Mouse (Mus musculus) thymus, adult 2 months (tissue): ENCODE measurements around the gene Sfxn3. TPM values are rescaled to one million over a fixed set of nuclear protein-coding genes. Genes with fewer than 3 reads are reported as not detected.

Source experiments
- DNase-seq: peaks from one replicate; pipeline ENCODE4 v3.0.0; 2021
- H3K27ac ChIP-seq: fragments of 200-500 bp; 2 replicates; pipeline ENCODE4 v1.5.1; 2012; ENCODE audit warnings: low read length, control low read depth; ENCODE audit not compliant: control insufficient read depth, insufficient read depth
- H3K27me3 ChIP-seq: fragments of 200-500 bp; 2 replicates; pipeline ENCODE4 v1.6.1; 2012; ENCODE audit warnings: mild to moderate bottlenecking, low read length, moderate library complexity, mixed read lengths; ENCODE audit not compliant: control insufficient read depth, insufficient read depth
- H3K36me3 ChIP-seq: fragments of 200-500 bp; 2 replicates; pipeline ENCODE4 v1.6.1; 2012; ENCODE audit warnings: mild to moderate bottlenecking, low read length, moderate library complexity; ENCODE audit not compliant: control insufficient read depth, insufficient read depth
- H3K4me1 ChIP-seq: fragments of 200-500 bp; replicated peaks from 2 replicates; pipeline ENCODE4 v1.6.1; 2012; ENCODE audit warnings: low read length; ENCODE audit not compliant: control insufficient read depth, insufficient read depth
- H3K4me3 ChIP-seq: fragments of 200-500 bp; 2 replicates; pipeline ENCODE4 v1.5.1; 2012; ENCODE audit warnings: mild to moderate bottlenecking, low read length, control low read depth, moderate library complexity; ENCODE audit not compliant: control insufficient read depth, insufficient read depth
- CTCF ChIP-seq: fragments of 200-500 bp; IDR thresholded peaks from 2 replicates; pipeline ENCODE4 v1.5.1; 2012; ENCODE audit warnings: mild to moderate bottlenecking, control low read depth, low read length, moderate library complexity, borderline replicate concordance; ENCODE audit not compliant: control insufficient read depth, poor library complexity, insufficient read depth; ENCODE audit errors: extremely low read depth
- POLR2A ChIP-seq: fragments of 200-500 bp; IDR thresholded peaks from 2 replicates; pipeline ENCODE4 v1.6.1; 2012; ENCODE audit warnings: mild to moderate bottlenecking, low read length, control low read depth, moderate library complexity; ENCODE audit not compliant: control insufficient read depth, poor library complexity, insufficient read depth; ENCODE audit errors: extremely low read depth
- WGBS: fragments of 180-500 bp; shearing (Covaris S2); methylation state at CpG from one replicate; pipeline ENCODE4 v1.1.7; 2018; 5-methylcytosine and 5-hydroxymethylcytosine counted together
- polyA plus RNA-seq: library from polyadenylated mRNA; depleted of rRNA; stranded (reverse); fragments of >200 nt; gene quantifications from 2 replicates; pipeline ENCODE4 v1.2.3, GENCODE M21; 2012

The Sfxn3 gene
- polyA plus RNA-seq, 1 experiment: 61.1 TPM

DNA sequence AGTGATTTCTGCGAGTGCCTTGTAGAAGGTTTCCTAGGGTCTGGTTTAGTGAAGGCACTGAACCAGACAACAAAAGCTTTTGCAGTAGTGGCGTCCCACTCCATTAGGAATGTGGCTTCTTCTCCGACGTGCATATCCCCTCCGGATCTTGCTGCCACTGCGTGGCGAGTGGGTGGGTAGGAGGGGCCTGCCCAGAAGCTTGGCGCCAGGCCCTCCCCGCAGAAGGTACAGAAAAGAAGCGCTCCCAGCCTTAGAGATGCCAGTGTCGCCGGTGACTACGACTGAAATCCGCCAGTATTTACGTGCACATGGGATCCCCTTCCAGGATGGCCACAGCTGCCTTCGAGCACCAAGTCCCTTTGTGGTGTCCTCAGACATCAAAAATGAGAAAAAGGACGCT is 40.3 kb upstream of the Sfxn3 start:
- no peak for DNase-seq
- H3K4me1 ChIP-seq: peaks cover 14% of the 10 kb centered on the region
- H3K36me3 ChIP-seq: no peaks in the 10 kb centered on the region
- WGBS: 23% methylated on average over 17 of the region's 17 CpGs
- no peak for TF ChIP-seq POLR2A
- TF ChIP-seq CTCF: no peak
- H3K4me3 ChIP-seq: peak overlapping the region; percentile 23
- no peaks in the 10 kb centered on the region for H3K27me3 ChIP-seq
- H3K27ac ChIP-seq: no peak overlapping the region

DNA sequence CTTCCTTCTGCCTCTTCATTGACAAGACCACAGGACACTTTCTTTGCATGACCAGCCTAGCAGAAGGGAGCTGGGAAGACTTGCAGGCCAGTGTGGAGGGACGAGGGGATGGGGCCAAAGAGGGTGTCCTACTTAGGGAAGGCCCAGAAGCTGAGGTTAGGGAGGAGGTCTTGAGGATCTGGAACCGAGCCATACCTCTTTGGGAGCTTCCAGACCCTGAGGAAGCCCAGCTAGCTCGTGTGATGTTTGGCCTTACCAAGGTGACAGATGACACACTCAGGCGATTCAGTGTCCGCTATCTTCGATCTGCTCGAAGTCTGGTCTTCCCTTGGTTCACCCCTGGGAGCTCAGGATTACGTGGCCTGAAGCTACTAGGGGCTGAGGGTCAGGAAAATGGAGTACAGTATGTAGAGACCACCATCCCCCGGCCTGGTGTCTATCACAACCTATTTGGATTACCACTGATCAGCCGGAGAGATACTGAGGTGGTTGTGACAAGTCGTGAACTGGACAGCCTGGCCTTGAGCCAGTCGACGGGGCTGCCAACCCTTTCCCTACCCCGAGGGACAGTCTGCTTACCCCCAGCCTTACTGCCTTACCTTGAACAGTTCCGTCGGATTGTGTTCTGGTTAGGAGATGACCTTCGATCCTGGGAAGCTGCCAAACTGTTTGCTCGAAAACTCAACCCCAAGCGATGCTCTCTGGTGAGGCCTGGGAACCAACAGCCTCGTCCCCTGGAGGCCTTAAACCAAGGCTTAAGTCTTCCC is 39.7 kb upstream of the Sfxn3 start:
- DNase-seq: no peak
- H3K4me3 ChIP-seq: no peak overlapping the region
- TF ChIP-seq CTCF (no peak), POLR2A (no peak)
- peaks cover 14% of the 10 kb centered on the region for H3K4me1 ChIP-seq
- WGBS: 90% methylated on average over 20 of the region's 20 CpGs
- no peak overlapping the region for H3K27ac ChIP-seq
- no peaks in the 10 kb centered on the region for H3K27me3 ChIP-seq
- H3K36me3 ChIP-seq: no peaks in the 10 kb centered on the region

DNA sequence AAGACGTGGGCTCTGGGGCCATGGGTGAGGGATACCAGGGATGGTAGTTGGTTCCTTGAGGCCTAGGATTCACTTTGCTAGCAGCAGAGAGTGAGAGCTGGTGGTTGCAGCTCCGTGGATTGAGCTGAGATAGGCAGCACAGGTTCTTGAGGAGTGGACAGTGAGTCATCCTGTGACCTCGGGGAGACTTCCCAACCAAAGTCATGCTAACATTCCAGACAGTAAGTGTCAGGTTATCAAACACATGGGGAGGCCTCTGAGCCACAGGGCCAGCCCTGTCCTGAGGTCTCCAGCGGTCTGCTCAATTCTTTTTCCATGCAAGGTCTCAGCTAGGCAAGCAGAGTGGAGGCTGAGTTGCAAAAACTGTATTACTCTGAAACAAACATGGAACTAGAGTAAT is 36.7 kb upstream of the Sfxn3 start:
- WGBS: 97% methylated on average over 4 of the region's 4 CpGs
- no peak for DNase-seq
- H3K4me3 ChIP-seq: no peak overlapping the region
- no peak overlapping the region for H3K27ac ChIP-seq
- H3K4me1 ChIP-seq: peaks cover 19% of the 10 kb centered on the region
- H3K36me3 ChIP-seq: no peaks in the 10 kb centered on the region
- TF ChIP-seq POLR2A (no peak), CTCF (no peak)
- H3K27me3 ChIP-seq: no peaks in the 10 kb centered on the region

DNA sequence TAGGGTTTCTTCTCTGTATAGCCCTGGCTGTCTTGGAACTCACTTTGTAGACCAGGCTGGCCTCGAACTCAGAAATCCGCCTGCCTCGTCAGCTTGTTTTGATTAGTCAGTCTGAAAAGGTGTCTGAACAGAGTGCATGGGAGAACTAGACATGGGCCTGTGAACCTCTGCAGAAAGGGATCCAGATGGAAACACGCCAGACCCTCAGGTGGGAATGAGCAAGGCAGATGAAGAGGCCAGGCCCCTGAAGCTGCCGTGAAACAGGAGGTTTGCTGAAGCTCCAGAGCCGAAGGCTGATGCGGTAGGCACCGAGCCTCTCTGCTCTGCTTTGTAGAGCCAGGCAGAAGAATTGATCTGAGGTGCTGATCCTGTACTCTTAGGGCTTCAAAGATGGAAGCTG is 35.1 kb upstream of the Sfxn3 start:
- Histone ChIP-seq H3K27me3 (no peaks in the 10 kb centered on the region), H3K36me3 (no peaks in the 10 kb centered on the region), H3K4me3 (no peak overlapping the region)

DNA sequence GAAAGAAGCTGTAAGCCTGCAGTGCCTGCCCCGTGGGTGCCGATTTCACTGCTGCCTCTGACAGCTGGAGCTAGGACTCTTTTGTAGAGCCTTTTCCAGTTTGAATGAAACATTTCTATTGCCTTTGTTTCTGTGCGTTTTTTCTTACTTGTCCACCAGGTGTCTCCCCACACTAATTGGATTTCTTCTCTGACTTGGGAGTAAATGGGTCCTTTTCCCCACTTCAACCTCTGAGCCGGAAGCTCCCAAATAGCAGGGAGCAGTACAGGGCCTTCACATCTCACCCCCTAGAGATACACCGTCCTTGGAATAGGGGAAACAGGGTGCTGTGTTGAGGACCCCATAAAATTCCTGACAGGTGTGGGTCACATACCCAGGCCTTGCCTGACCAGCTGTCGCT is 34.7 kb upstream of the Sfxn3 start:
- Histone ChIP-seq H3K4me1 (peaks cover 29% of the 10 kb centered on the region), H3K27me3 (no peaks in the 10 kb centered on the region), H3K4me3 (no peak overlapping the region), H3K36me3 (no peaks in the 10 kb centered on the region), H3K27ac (no peak overlapping the region)
- TF ChIP-seq CTCF (no peak), POLR2A (no peak)
- no peak for DNase-seq
- WGBS: 64% methylated on average over 6 of the region's 6 CpGs

More for the DNA sequence above, 35.1 kb upstream of the Sfxn3 start:
- 95% methylated on average over 8 of the region's 8 CpGs for WGBS
- no peak for DNase-seq
- H3K4me1 ChIP-seq: peaks cover 29% of the 10 kb centered on the region
- TF ChIP-seq POLR2A: no peak
- no peak for TF ChIP-seq CTCF
- H3K27ac ChIP-seq: no peak overlapping the region

DNA sequence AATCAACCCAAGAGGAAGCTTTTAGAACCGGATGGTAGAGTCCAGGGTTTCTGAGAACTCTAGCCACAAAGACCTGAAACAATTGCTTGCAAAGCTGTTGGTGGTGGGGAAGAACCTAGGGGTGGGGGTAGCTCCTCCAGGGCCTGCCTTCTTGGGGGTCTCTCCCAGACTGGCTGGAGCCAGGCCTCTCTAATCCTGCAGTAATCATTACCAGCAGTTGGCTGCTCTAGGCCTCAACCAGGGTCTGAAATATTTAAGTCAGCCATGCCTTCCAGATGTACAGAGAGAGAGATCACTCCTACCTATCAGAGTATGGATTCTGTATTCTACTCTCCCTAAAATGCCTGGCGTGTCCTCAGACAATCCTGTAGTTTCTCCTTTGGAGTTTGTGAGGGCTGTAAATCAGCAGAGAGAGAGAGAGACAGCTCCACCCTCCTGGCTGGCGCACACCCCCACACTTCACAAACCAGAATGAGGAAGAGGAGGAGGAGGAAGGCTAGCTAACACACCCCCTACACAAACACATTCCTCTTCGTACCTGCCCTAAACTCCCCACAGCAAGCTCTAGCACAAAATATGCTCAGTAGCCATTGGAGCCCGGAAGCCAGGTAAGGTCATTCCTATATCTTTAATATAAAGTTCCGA is 33.6 kb upstream of the Sfxn3 start:
- Histone ChIP-seq H3K36me3 (no peaks in the 10 kb centered on the region), H3K27me3 (no peaks in the 10 kb centered on the region; the same call in 1 of the 2 replicates), H3K27ac (no peak overlapping the region), H3K4me1 (peaks cover 34% of the 10 kb centered on the region), H3K4me3 (no peak overlapping the region)
- no peak for DNase-seq
- TF ChIP-seq POLR2A: no peak
- no peak for TF ChIP-seq CTCF
- WGBS: 57% methylated on average over 6 of the region's 6 CpGs

DNA sequence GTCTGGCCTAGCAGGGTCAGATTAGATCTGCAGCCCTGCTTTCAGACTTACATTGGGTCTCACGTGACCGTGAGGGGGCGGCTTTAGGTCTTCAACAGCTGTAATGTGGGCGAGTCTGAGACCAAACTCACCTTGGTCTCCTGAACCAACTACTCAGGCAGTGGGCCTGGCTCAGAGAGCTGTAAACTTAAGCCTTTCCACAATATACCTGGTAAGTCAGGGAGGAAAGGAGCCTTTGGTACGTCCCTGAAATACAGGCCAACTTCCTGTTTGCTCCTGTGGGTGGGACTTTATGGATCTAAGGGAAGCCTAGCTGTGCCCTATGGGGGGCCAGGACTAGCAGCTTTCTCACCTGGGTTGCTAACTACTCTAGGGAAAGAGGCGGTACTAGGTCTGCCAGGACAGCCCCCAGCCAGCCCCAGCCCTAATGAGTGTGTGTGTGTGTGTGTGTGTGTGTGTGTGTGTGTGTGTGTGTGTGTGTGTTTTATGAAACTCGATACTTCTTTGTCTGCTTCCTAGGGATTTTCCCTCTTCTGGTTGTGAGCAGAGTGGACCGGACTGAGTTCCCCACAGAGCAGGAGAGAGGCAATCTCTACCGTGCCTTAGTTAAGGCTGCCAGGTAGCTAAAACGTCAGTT is 32.9 kb upstream of the Sfxn3 start, which contains the start of gene Lzts2:
Gene Lzts2, plus strand, starts transcription at position 80 of the 637 bp plus-strand sequence.
- Histone ChIP-seq H3K4me1 (peaks cover 34% of the 10 kb centered on the region), H3K4me3 (peak within 1 kb of the TSS; percentile 58), H3K27me3 (no peaks in the 10 kb centered on the region; the same call in 1 of the 2 replicates), H3K27ac (peak within 1 kb of the TSS; percentile 37; the same call in 1 of the 2 replicates), H3K36me3 (no peaks in the 10 kb centered on the region)
- WGBS: 8% methylated on average over 10 of the region's 10 CpGs
- DNase-seq: no peak
- TF ChIP-seq CTCF (no peak), POLR2A (no peak)
